Mouse (Mus musculus) C2C12 (cell line): ENCODE results near the gene Tcea3. TPM values are rescaled to one million over a fixed set of nuclear protein-coding genes. Genes with fewer than 3 reads are reported as not detected.

Experiments used
- H3K27me3 ChIP-seq: one replicate; pipeline ENCODE4 v1.6.1; 2011; ENCODE audit not compliant: control insufficient read depth, insufficient read depth, insufficient read length
- H3K36me3 ChIP-seq: one replicate; pipeline ENCODE4 v1.6.1; 2011; ENCODE audit not compliant: control insufficient read depth, insufficient read depth
- H3K4me3 ChIP-seq: one replicate; pipeline ENCODE4 v1.5.1; 2011; ENCODE audit warnings: mild to moderate bottlenecking, control low read depth; ENCODE audit not compliant: poor library complexity, insufficient read depth, severe bottlenecking
- H3K79me2 ChIP-seq: one replicate; pipeline ENCODE4 v1.6.1; 2011; ENCODE audit not compliant: control insufficient read depth, insufficient read depth
- H3K79me3 ChIP-seq: one replicate; pipeline ENCODE4 v1.6.1; 2011; ENCODE audit warnings: low read depth, control low read depth
- H3ac ChIP-seq: one replicate; pipeline ENCODE3; 2011; ENCODE audit warnings: low read depth; ENCODE audit not compliant: control insufficient read depth, insufficient read length
- CEBPB ChIP-seq: IDR thresholded peaks from one replicate; pipeline ENCODE4 v1.6.1; 2011; ENCODE audit warnings: low read depth, mild to moderate bottlenecking, control low read depth, moderate library complexity
- CTCF ChIP-seq: IDR thresholded peaks from one replicate; pipeline ENCODE4 v1.5.1; 2011; ENCODE audit not compliant: control insufficient read depth, insufficient read depth, insufficient read length
- FOSL1 ChIP-seq: IDR thresholded peaks from one replicate; pipeline ENCODE4 v1.8.0; 2011; ENCODE audit warnings: mild to moderate bottlenecking, low read length; ENCODE audit not compliant: poor library complexity, insufficient read depth, severe bottlenecking
- MAX ChIP-seq: IDR thresholded peaks from one replicate; pipeline ENCODE4 v1.6.1; 2011; ENCODE audit warnings: mild to moderate bottlenecking, control low read depth
- MYOD1 ChIP-seq: IDR thresholded peaks from one replicate; pipeline ENCODE4 v1.6.1; 2011; ENCODE audit warnings: low read depth; ENCODE audit not compliant: control insufficient read depth, insufficient read length
- MYOG ChIP-seq: IDR thresholded peaks from one replicate; pipeline ENCODE4 v1.6.1; 2011; ENCODE audit not compliant: control insufficient read depth, insufficient read length; ENCODE audit errors: extremely low read depth
- USF1 ChIP-seq: IDR thresholded peaks from one replicate; pipeline ENCODE4 v1.6.1; 2011; ENCODE audit warnings: low read depth, mild to moderate bottlenecking, control low read depth, moderate library complexity
- polyA plus RNA-seq: library from polyadenylated mRNA; unstranded; fragments of >200 nt; fragmentation: generic; extraction: Trizol; gene quantifications from one replicate; pipeline ENCODE4 v1.2.1, GENCODE M21; 2012; ENCODE audit warnings: missing spikeins

The Tcea3 gene
- polyA plus RNA-seq, 1 experiment = 2.8 TPM

GRCm38 (mm10) chr4:136240123-136240522, 7.4 kb upstream of the Tcea3 start:
- Histone ChIP-seq H3ac (no peak overlapping the region), H3K36me3 (no peaks in the 10 kb centered on the region), H3K79me2 (no peaks in the 10 kb centered on the region), H3K79me3 (no peaks in the 10 kb centered on the region), H3K4me3 (no peak overlapping the region), H3K27me3 (no peaks in the 10 kb centered on the region)
- TF ChIP-seq MYOG (no peak), CTCF (no peak), MAX (no peak), CEBPB (no peak), USF1 (no peak), FOSL1 (no peak), MYOD1 (no peak)

- H3K79me3 ChIP-seq = no peaks in the 10 kb centered on the region
- H3ac ChIP-seq = no peak overlapping the region
- TF ChIP-seq FOSL1 (no peak), CEBPB (no peak), MAX (no peak), MYOD1 (no peak), MYOG (no peak), USF1 (no peak), CTCF (no peak)
- H3K36me3 ChIP-seq = no peaks in the 10 kb centered on the region
- H3K79me2 ChIP-seq = no peaks in the 10 kb centered on the region
- no peaks in the 10 kb centered on the region for H3K27me3 ChIP-seq
- H3K4me3 ChIP-seq = no peak overlapping the region
Measured at GRCm38 (mm10) chr4:136240955-136241354, 6.6 kb upstream of the Tcea3 start.

GRCm38 (mm10) chr4:136242065-136242703, 5.3 kb upstream of the Tcea3 start:
- H3K27me3 ChIP-seq = no peaks in the 10 kb centered on the region
- H3K36me3 ChIP-seq = no peaks in the 10 kb centered on the region
- H3K79me2 ChIP-seq = no peaks in the 10 kb centered on the region

GRCm38 (mm10) chr4:136242728-136243127, 4.8 kb upstream of the Tcea3 start:
- H3ac ChIP-seq = no peak overlapping the region
- H3K79me3 ChIP-seq = no peaks in the 10 kb centered on the region
- H3K4me3 ChIP-seq = no peak overlapping the region
- H3K79me2 ChIP-seq = no peaks in the 10 kb centered on the region
- no peaks in the 10 kb centered on the region for H3K36me3 ChIP-seq
- no peaks in the 10 kb centered on the region for H3K27me3 ChIP-seq
- TF ChIP-seq CTCF = no peak
- no peak for TF ChIP-seq CEBPB
- TF ChIP-seq MYOD1 = no peak
- TF ChIP-seq MYOG = no peak
- TF ChIP-seq USF1 = no peak
- TF ChIP-seq FOSL1 = no peak
- no peak for TF ChIP-seq MAX

More at GRCm38 (mm10) chr4:136242065-136242703, 5.3 kb upstream of the Tcea3 start:
- TF ChIP-seq USF1 = peak; percentile 20
- TF ChIP-seq MAX = no peak
- TF ChIP-seq FOSL1 = no peak
- no peaks in the 10 kb centered on the region for H3K79me3 ChIP-seq
- H3ac ChIP-seq = no peak overlapping the region
- no peak overlapping the region for H3K4me3 ChIP-seq

GRCm38 (mm10) chr4:136244208-136244607, 3.3 kb upstream of the Tcea3 start:
- TF ChIP-seq CTCF (no peak), USF1 (no peak), MYOG (no peak), MYOD1 (no peak), MAX (no peak), FOSL1 (no peak), CEBPB (no peak)
- H3ac ChIP-seq = no peak overlapping the region
- no peak overlapping the region for H3K4me3 ChIP-seq
- no peaks in the 10 kb centered on the region for H3K27me3 ChIP-seq
- no peaks in the 10 kb centered on the region for H3K79me3 ChIP-seq
- H3K79me2 ChIP-seq = no peaks in the 10 kb centered on the region
- H3K36me3 ChIP-seq = no peaks in the 10 kb centered on the region

GRCm38 (mm10) chr4:136245681-136246080, 1.8 kb upstream of the Tcea3 start:
- Histone ChIP-seq H3K79me3 (no peaks in the 10 kb centered on the region), H3K27me3 (no peaks in the 10 kb centered on the region), H3K79me2 (no peaks in the 10 kb centered on the region), H3ac (no peak overlapping the region), H3K4me3 (no peak overlapping the region), H3K36me3 (no peaks in the 10 kb centered on the region)
- TF ChIP-seq FOSL1 (no peak), MAX (no peak), MYOD1 (no peak), CEBPB (no peak), MYOG (no peak), USF1 (no peak), CTCF (no peak)
